Mouse (Mus musculus) lung, embryonic 14.5 days (tissue): ENCODE data around the gene Lrp2. TPM values are rescaled to one million over a fixed set of nuclear protein-coding genes. Genes with fewer than 3 reads are reported as not detected.

Source experiments
- ATAC-seq: fragments of 200-750 bp; cut with Nextera tagmentation; 2 replicates; pipeline ENCODE4 v1.8.0; 2017; ENCODE audit warnings: mild to moderate bottlenecking, moderate TSS enrichment, moderate library complexity; ENCODE audit not compliant: insufficient read depth
- DNase-seq: peaks from one replicate; pipeline ENCODE4 v3.0.0-alpha.2; 2015
- H3K27ac ChIP-seq: fragments of 300-500 bp; sonication (generic); 2 replicates; pipeline ENCODE4 v1.5.1; 2014; ENCODE audit warnings: low read depth, mild to moderate bottlenecking, moderate library complexity
- H3K27me3 ChIP-seq: fragments of 300-500 bp; sonication (generic); 2 replicates; pipeline ENCODE4 v1.6.1; 2014; ENCODE audit warnings: low read length, control low read depth; ENCODE audit not compliant: insufficient read depth
- H3K36me3 ChIP-seq: fragments of 300-500 bp; sonication (generic); 2 replicates; pipeline ENCODE4 v1.6.1; 2014; ENCODE audit warnings: control low read depth; ENCODE audit not compliant: insufficient read depth
- H3K4me1 ChIP-seq: fragments of 300-500 bp; sonication (generic); 2 replicates; pipeline ENCODE4 v1.6.1; 2014; ENCODE audit warnings: antibody characterized with exemption, control low read depth; ENCODE audit not compliant: insufficient read depth
- H3K4me2 ChIP-seq: fragments of 300-500 bp; sonication (generic); 2 replicates; pipeline ENCODE4 v1.6.1; 2014; ENCODE audit warnings: mild to moderate bottlenecking
- H3K4me3 ChIP-seq: fragments of 300-500 bp; sonication (generic); 2 replicates; pipeline ENCODE4 v1.5.1; 2014; ENCODE audit warnings: low read depth, low read length
- H3K9ac ChIP-seq: fragments of 300-500 bp; sonication (generic); 2 replicates; pipeline ENCODE4 v1.6.1; 2014
- H3K9me3 ChIP-seq: fragments of 300-500 bp; sonication (generic); 2 replicates; pipeline ENCODE4 v1.6.1; 2016; ENCODE audit warnings: low read depth, low read length, control low read depth
- CTCF ChIP-seq: IDR thresholded peaks from 2 replicates; pipeline ENCODE4 v1.5.1; 2016; ENCODE audit warnings: antibody characterized with exemption, low read depth
- WGBS: fragments of 180-500 bp; shearing (Covaris S2); extraction: QIAGEN DNeasy Blood & Tissue Kit; methylation state at CpG from one replicate; pipeline ENCODE4 v1.1.7; 2014; 5-methylcytosine and 5-hydroxymethylcytosine counted together
- polyA plus RNA-seq: library from polyadenylated mRNA; unstranded; fragments of >200 nt; fragmentation: Nextera tagmentation; extraction: Ambion mirVana; gene quantifications from 2 replicates; pipeline ENCODE4 v1.2.1, GENCODE M21; 2014

Lrp2 gene
- polyA plus RNA-seq, 1 experiment from 2014 or later = 1.1 TPM

- H3K36me3 ChIP-seq = no peaks in the 10 kb centered on the region
- no peak overlapping the region for H3K4me3 ChIP-seq
- no peak overlapping the region for H3K9ac ChIP-seq
- H3K9me3 ChIP-seq = no peaks in the 10 kb centered on the region
- no peak for ATAC-seq
- no peak overlapping the region for H3K4me2 ChIP-seq
- DNase-seq = no peak
- H3K4me1 ChIP-seq = no peaks in the 10 kb centered on the region
- no peak for TF ChIP-seq CTCF
- H3K27me3 ChIP-seq = no peaks in the 10 kb centered on the region
- no peak overlapping the region for H3K27ac ChIP-seq
- 25% methylated on average over 3 of the region's 3 CpGs for WGBS
Observed at GRCm38 (mm10) chr2:69386118-69386871, 199.6 kb downstream of the Lrp2 start.

- Histone ChIP-seq H3K4me3 (no peak overlapping the region), H3K9me3 (no peaks in the 10 kb centered on the region), H3K9ac (no peak overlapping the region), H3K27ac (no peak overlapping the region), H3K4me2 (no peak overlapping the region), H3K36me3 (no peaks in the 10 kb centered on the region), H3K4me1 (no peaks in the 10 kb centered on the region), H3K27me3 (no peaks in the 10 kb centered on the region)
- WGBS = 71% methylated on average over 5 of the region's 5 CpGs
- no peak for TF ChIP-seq CTCF
- ATAC-seq = no peak
- DNase-seq = no peak
Observed at GRCm38 (mm10) chr2:69382838-69383237, 203.0 kb downstream of the Lrp2 start.

- Histone ChIP-seq H3K4me2 (no peak overlapping the region), H3K36me3 (no peaks in the 10 kb centered on the region), H3K4me1 (no peaks in the 10 kb centered on the region), H3K9me3 (no peaks in the 10 kb centered on the region), H3K27ac (no peak overlapping the region), H3K9ac (no peak overlapping the region), H3K4me3 (no peak overlapping the region), H3K27me3 (no peaks in the 10 kb centered on the region)
- peak; percentile 56 for TF ChIP-seq CTCF
- 44% methylated on average over 8 of the region's 8 CpGs for WGBS
- ATAC-seq = no peak
- DNase-seq = peak; percentile 40
Observed at GRCm38 (mm10) chr2:69381740-69382139, 204.1 kb downstream of the Lrp2 start.

- no peaks in the 10 kb centered on the region for H3K36me3 ChIP-seq
- H3K9me3 ChIP-seq = no peaks in the 10 kb centered on the region
- no peaks in the 10 kb centered on the region for H3K4me1 ChIP-seq
- ATAC-seq (no peak), DNase-seq (peak; percentile 19)
- H3K9ac ChIP-seq = no peak within 1 kb of the TSS
- no peak within 1 kb of the TSS for H3K4me2 ChIP-seq
- no peaks in the 10 kb centered on the region for H3K27me3 ChIP-seq
- 26% methylated on average over 13 of the region's 13 CpGs for WGBS
- no peak for TF ChIP-seq CTCF
- no peak within 1 kb of the TSS for H3K27ac ChIP-seq
- H3K4me3 ChIP-seq = no peak within 1 kb of the TSS
Observed at GRCm38 (mm10) chr2:69380281-69380680, 205.6 kb downstream of the Lrp2 start, which contains the start of gene Dhrs9. Gene Dhrs9, plus strand, starts transcription at chr2:69380445.

DNA sequence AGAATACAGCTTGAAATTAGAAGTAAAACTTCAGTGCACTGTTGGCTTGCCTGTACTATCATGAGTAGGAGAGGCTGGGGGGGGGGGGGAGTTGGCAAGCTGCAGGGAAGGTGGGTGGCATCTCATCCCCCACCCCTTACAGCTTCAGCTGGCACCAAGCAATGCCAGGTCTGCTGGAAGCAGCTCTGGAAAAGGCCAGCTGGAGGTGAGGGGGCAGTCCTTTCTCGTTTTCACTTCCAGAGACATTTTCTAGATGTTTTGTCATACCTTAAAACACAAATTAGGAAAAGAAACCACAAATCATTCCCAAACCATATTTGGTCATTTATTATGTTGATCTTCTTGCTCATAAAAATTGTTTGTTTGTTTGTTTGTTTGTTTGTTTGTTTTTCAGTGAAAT lies 206.1 kb downstream of the Lrp2 start:
- H3K27ac ChIP-seq = no peak overlapping the region
- WGBS = 17% methylated on average over 1 of the region's 1 CpGs

DNA sequence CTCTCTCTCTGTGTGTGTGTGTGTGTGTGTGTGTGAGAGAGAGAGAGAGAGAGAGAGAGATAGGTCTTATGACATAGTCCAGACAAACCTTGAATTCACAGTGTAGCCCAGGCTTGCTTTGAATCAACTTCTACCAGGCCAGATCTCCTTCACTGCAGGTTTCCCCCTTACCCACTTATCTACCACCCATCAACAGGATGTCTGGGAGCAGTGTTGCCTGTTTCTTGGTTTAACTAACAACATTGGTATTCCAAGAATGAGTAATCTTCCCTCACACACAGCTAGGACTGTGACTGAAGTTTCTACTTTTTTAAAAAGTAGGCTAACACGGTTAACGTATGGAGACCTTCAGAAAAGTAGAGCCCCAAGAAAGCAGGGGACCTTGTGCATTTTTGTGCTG lies 209.1 kb downstream of the Lrp2 start:
- Histone ChIP-seq H3K9ac (no peak overlapping the region), H3K27ac (no peak overlapping the region), H3K4me1 (no peaks in the 10 kb centered on the region), H3K4me2 (no peak overlapping the region), H3K27me3 (no peaks in the 10 kb centered on the region), H3K36me3 (no peaks in the 10 kb centered on the region), H3K9me3 (no peaks in the 10 kb centered on the region), H3K4me3 (no peak overlapping the region)
- no peak for TF ChIP-seq CTCF
- DNase-seq = no peak
- WGBS = 66% methylated on average over 2 of the region's 2 CpGs
- ATAC-seq = no peak

More for the DNA sequence above, 206.1 kb downstream of the Lrp2 start:
- H3K4me3 ChIP-seq = no peak overlapping the region
- no peak overlapping the region for H3K4me2 ChIP-seq
- DNase-seq = no peak
- ATAC-seq = no peak
- H3K9me3 ChIP-seq = no peaks in the 10 kb centered on the region
- H3K36me3 ChIP-seq = no peaks in the 10 kb centered on the region
- H3K27me3 ChIP-seq = no peaks in the 10 kb centered on the region
- no peak overlapping the region for H3K9ac ChIP-seq
- no peak for TF ChIP-seq CTCF
- H3K4me1 ChIP-seq = no peaks in the 10 kb centered on the region

Other genes starting within 250 kb of the Lrp2 start
- gene Abcb11, start 243.4 kb downstream of the Lrp2 start, polyA plus RNA-seq = 0.22 TPM in 1 of 2 replicates, not detected in the other
- gene Dhrs9, start 205.6 kb downstream of the Lrp2 start, polyA plus RNA-seq = not detected in 2 replicates
- 14.2 and 15.6 TPM in 2 replicates for gene Bbs5, start 61.1 kb upstream of the Lrp2 start, polyA plus RNA-seq
- gene Klhl41, start 84.1 kb upstream of the Lrp2 start, polyA plus RNA-seq = 0.13 and 0.76 TPM in 2 replicates
- gene Fastkd1, start 127.5 kb upstream of the Lrp2 start, polyA plus RNA-seq = 14.6 and 15.3 TPM in 2 replicates
- gene Ppig, start 136.5 kb upstream of the Lrp2 start, polyA plus RNA-seq = 120 and 130 TPM in 2 replicates
- 2.0 and 2.5 TPM in 2 replicates for gene Ccdc173, start 203.5 kb upstream of the Lrp2 start, polyA plus RNA-seq
- gene Phospho2, start 203.6 kb upstream of the Lrp2 start, polyA plus RNA-seq = 24.3 and 24.4 TPM in 2 replicates
- gene Klhl23, start 235.9 kb upstream of the Lrp2 start, polyA plus RNA-seq = 36.1 and 39.6 TPM in 2 replicates